Mouse (Mus musculus) cerebellum, postnatal 25 days (tissue): Measurements from ENCODE around the gene Pigb.

Experiments
- DNase-seq, 2 experiments: peaks; one replicate each; pipeline ENCODE4 v3.0.0; 2021; ENCODE audit warnings: mixed read lengths in 2 of 2

Pigb gene

DNA sequence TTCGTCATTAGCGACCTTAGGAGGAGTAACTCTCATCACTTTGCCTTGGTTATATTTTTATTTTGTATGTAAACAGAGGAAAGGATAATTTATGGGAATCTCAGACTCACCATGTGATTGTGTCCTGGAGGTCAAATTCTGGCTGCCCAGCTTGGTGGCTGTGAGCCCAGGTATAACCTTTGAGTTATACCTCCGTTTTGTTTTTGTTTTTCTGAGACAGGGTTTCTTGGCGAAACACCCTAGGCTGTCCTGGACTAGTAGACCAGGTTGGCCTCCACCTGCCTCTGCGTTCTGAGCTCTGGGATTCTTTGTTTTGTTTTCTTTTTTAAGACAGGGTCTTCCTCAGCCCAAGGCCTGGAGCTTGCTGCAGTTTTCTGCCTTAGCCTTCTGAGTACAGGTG, 51.5 kb downstream of the Pigb start:
- DNase-seq, result no peak

DNA sequence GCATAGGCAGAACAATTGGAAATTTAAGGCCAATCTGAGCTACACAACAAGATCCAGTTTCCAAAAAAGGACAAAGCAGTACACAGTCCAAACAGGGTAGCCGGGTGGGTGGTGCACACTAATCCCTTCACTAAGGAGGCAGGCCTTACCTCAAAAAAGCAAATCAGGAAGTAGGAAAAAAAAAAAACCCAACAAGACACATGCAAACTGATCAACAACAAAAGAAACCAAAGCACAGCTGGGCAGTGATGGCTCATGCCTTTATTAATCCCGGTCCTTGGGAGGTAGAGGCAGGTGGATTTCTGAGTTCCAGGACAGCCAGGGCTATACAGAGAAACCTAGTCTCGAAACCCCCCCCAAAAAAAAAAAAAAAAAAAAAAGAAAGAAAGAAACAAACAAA, 52.5 kb downstream of the Pigb start:
- no peak for DNase-seq

DNA sequence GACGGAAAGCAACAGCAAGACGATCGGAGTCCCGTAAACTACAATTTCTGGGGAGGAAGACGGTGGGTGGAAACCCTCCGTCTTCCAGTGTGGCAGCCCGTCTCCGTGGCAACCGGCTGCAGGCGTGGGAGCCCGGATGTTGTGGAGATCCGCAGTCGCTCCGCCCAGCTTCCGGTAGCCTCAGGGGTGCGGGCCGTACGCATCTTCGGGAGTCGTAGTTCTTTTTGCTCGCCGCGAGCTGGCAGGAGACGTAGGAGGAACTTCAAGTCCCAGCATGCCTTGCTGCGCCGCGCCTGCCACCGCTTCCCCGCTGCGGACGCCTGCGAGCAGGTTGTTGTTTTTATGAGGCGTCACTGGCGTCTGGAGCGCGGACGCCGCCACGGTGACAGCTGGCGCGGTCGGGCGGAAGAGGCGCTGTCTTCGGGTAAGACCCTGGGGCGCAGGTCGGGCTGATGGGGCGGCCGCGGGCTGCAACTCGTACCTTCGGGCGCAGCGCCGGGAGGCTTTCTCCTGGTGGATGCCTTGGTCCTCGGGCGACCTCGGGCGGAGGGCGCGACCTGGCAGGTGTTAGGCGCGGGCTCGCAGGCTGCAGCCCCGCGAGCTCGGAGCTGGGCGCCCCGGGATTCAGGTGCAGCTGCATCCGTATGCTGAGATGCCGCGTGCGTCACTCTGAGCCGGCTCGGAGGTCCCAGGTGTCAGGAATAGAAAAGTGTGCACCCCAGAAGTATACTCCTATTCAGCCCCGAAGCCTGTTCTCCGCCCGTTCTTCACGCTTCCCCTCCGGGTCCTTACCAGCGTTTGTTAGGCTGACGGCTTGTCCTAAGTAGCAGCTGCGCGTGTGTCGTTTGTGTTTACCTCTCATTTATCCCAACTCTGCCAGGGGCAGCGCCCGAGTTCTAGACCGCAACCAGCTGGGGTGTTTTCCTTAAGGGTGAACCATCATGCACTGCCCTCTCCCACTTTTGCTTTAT, 54.6 kb downstream of the Pigb start, which contains the start of the genes Ccpg1os and Ccpg1:
Ccpg1os (minus strand) TSS at position 133 of the 971 bp plus-strand sequence.
Ccpg1 (plus strand) TSS at position 180 of the 971 bp plus-strand sequence.
- peak; percentile 96 to 97 for DNase-seq

DNA sequence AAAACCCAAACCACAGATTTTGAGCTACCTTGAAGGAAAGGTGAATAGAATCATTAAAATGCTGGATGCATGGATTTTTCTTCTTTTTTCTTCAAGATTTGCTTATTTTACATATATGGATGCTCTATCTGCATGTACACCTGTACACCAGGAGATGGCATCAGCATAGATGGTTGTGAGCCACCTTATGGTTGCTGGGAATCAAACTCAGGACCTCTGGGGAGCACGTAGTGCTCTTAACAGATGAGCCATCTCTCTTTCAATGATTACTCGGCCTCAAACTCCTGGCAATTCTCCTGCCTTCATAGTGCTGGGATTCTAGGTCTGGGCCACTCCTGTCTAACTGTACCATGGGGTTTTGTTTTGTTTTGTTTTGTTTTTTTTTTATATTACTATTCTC, 57.1 kb downstream of the Pigb start:
- DNase-seq, result no peak

DNA sequence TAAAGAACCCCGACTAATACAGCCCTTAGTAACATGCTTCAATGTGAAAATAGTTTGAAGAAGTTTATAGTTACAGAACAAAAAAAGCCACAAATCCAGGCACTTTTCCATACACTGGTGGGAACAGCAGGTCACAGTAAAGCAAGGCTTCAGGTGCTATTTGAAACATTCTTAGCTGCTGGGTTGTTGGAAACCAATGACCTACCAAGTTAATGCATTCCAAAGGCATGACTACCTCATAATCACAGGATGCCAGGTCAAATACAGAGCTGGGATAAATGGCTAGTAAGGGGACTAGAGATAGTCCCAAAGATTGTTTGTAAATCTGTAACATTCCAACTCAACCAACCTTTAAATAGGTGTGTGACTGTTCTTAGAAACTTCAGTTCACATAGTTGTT, 64.9 kb downstream of the Pigb start:
- no peak for DNase-seq

DNA sequence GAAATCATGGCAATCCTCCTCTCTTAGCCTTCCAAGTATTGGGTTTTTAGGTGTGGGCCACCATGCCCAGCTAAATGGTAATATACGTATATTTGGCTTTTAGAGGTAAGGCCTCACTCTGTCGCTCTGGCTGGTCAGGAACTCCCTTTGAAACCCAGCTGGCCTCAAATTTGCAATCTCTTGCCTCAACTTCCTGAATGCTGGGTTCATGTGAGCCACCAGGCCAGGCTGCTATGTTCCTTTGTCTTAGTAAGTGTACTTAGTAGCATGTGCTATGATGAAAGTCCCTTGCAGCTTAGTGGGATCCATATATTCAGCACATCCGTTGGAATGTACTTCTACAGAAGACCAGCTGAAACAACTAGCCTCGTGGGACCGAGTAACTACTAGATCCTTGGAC, 65.4 kb downstream of the Pigb start:
- DNase-seq, result no peak

DNA sequence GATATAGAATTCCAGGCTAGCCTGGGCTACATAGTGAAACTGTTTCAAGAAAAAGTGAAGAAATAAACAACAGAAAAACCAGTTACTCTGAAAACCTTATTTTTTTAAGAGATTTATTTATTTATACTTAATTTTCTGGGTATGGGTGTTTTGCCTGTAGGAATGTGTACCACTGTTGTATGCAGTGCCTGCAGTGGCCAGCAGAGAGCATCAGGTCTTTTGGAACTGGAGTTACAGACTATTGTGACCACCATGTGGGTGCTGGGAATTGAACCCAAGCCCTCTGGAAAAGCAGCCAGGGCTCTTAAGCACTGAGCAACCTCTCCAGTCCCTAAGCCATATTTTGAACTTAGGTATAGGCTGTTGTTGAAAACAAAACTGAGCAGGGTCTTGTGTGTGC, 67.2 kb downstream of the Pigb start:
- no peak for DNase-seq

DNA sequence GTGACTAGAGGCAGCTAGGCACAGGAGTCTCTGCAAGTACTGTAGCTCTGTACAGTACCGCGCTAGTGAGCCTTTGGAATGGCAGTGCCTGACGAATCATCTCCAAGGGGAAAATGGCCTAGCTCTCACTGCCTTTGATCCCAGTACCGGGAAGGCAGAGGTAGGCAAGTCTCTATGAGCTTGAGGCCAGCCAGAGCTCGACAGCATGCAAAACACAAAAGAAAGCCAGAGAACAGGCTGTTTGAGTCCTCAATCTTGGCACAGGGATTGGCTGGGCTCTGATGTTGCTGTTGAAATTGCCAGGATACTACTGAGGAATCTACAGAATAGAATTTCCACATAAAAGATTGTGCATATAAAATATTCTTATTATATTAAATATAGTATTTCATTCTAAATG, 67.7 kb downstream of the Pigb start:
- DNase-seq, result no peak

DNA sequence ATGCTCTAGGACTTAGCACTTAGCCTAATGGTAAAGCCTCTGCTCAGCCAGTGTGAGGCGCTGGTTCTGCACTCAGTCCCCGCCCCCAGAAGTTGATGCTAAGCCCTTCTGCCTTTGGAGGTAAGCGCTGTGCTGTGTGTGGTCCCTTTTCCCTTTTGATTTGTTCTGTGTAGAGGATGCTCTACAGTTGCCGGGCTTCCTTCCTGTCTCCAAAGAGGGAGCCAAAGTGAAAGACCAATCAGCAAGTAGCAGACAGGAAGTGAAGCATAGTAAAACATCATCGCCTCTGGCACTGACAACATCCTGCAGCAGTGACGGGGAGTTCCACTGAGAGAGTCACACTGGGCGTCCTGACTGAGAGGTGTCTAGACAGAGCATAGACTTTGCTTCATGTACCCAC, 70.3 kb downstream of the Pigb start:
- no peak for DNase-seq

DNA sequence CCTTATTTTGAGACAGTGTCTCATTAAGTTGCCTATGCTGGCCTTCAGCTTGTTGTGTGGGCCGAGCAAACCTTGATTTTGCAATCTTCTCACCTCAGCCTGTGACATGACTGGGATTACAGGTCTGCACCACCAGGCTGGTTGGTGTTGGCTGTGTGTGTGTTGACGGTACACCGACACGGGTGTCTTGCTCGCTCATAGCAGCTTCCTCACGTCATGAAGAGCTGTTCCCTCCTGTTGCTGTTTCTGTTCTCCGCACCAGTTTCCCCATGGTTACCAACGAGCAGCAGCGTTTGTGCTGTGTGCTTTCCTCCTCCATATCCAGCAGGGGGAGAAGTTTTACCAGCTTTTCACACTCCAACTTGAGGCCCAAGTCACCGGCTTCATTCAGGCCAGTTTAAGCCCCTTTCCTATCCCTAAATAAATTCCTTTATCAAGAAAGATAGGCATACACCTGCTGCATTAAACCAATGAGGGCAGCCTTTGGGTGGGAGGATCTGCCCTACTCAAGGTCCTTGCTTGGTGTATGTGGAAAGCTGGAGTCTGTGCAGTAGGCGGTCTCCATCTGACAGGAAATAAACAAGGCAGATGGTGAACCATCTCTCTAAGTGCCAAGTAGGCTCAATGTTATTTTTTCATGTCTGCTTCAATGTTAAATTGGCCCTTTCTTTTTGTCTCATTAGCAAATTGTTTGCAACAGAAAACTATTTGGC, 71.7 kb downstream of the Pigb start:
- DNase-seq, result peak; percentile 56 to 63

DNA sequence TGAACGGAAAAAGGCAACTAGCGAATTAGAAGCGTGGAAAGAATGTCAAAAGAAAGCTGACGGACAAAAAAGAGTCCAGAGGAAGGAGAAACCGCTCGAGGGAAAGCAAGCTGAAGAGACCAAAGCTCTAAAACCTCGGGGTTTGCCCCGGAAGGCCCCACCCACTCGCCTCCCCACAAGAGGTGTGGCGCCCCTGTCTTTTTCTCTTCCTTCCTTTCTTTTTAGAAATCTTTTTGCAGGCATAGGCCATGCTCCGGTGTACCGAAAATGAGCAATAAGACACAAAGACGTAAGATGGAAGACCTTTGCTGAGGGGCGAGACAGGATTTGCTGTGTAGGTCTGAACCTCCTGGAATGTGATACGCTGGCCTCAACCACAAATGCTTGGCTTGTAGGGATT, 78.2 kb downstream of the Pigb start:
- DNase-seq, result no peak

DNA sequence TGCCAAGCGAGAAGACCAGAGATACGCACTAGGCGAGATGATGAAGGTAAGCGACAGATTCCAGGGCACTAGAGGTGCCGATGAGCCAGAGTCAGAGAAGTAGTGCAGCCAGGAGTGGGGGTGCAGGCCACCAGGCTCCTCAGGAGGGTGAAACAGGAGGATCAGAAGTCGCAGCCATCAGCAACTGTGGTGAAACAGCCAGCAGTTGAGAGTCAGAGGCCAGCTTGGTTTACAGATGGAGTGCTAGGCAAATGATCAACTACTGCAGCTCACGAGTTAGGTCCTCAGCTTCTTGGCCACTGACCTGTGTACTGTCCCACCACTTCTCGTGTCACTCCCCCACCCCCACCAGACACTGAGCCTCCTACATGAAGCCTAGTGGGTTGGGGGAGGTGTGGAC, 78.8 kb downstream of the Pigb start:
- DNase-seq, result no peak

DNA sequence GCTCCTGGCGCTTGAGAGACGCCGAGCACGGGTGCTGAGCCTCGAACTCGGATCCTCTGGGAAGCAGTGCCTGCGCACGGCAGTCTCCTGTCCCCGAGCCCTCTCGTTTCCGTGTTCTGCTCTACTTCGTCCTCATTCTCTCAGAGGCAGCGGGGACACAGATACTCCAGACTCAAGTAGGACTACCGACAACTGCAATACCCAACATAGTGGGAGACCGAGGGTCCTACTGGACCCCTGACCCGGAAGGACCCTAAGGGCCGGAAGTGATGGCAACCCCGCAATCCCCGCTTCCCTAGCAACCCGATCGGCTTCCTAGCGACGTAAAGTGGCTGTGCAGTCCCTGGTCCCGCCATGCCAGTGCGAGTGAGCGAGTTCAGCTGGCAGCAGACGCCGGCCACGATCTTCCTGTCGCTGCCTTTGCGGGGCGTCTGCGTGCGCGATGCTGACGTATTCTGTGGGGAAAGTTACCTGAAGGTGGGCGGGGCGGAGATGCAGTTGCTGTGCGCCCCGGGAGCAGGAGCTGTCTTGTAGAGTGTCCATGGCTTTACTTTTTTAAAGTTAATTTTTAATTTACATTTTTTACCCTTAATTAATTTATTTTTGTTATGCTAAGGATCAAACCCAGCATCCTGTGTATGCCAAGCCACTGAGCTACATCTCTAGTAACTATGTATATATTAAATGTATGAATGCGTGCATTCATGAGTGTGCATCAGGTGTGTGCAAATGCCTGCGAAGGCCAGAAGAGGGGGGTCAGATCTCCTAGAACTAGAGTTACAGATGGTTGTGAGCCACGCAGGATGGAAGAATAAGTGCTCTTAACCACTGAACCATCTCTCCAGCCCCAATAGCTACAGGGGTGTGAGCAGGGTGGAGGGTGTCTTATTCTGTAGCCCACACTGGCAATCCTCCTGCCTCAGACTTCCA, 81.4 kb downstream of the Pigb start, which contains the start of the genes Dyx1c1 and Gm44503:
Dyx1c1 (plus strand) TSS at position 265 of the 930 bp plus-strand sequence.
Gm44503 (plus strand) TSS at position 332 of the 930 bp plus-strand sequence.
- peak; percentile 71 to 81 for DNase-seq
